Mouse (Mus musculus): ENCODE results near the gene Tmco4.

- peak; percentile 53 for TF ChIP-seq CTCF (IDR thresholded peaks at IDR 0.05)
- no peak for TF ChIP-seq POLR2A (IDR thresholded peaks at IDR 0.05; ENCODE audit: insufficient read depth, low read depth, low read length)
Observed at GRCm38 (mm10) chr4:139034540-139034939, 61.9 kb downstream of the Tmco4 start.
